Mouse (Mus musculus) C2C12 (cell line): Measurements from ENCODE around the gene Tex13c2.

Experiments
- FOSL1 ChIP-seq: IDR thresholded peaks from one replicate; pipeline ENCODE4 v1.8.0; 2011; ENCODE audit warnings: mild to moderate bottlenecking, low read length; ENCODE audit not compliant: poor library complexity, insufficient read depth, severe bottlenecking
- MAX ChIP-seq: IDR thresholded peaks from one replicate; pipeline ENCODE4 v1.6.1; 2011; ENCODE audit warnings: mild to moderate bottlenecking, control low read depth
- MYOG ChIP-seq: IDR thresholded peaks from one replicate; pipeline ENCODE4 v1.6.1; 2011; ENCODE audit not compliant: control insufficient read depth, insufficient read length; ENCODE audit errors: extremely low read depth
- USF1 ChIP-seq: IDR thresholded peaks from one replicate; pipeline ENCODE4 v1.6.1; 2011; ENCODE audit warnings: low read depth, mild to moderate bottlenecking, control low read depth, moderate library complexity

GRCm38 (mm10) chrX:42500538-42500937, 11.0 kb downstream of the Tex13c2 start:
- TF ChIP-seq MYOG (no peak), MAX (no peak), USF1 (no peak), FOSL1 (no peak)
